Mouse (Mus musculus) limb, embryonic 13.5 days (tissue): ENCODE measurements at regions not wholly inside any gene's neighbourhood (a gene's known extent, or its start where the extent isn't known, plus 50 kb on each side); places are given as distances from the start of the nearest gene placed in this dataset.
A peak's percentile ranks its signal among the peaks of the same experiment; 100 is the strongest.

Experiments used
- ATAC-seq: fragments of 200-750 bp; cut with Nextera tagmentation; 2 replicates; pipeline ENCODE4 v1.8.0; 2017; ENCODE audit warnings: low read depth, moderate number of reproducible peaks, moderate TSS enrichment; ENCODE audit not compliant: low FRiP score
- H3K27ac ChIP-seq: fragments of 300-500 bp; sonication (generic); 2 replicates; pipeline ENCODE4 v1.5.1; 2015; ENCODE audit warnings: inconsistent platforms, mild to moderate bottlenecking, moderate library complexity
- H3K27me3 ChIP-seq: fragments of 300-500 bp; sonication (generic); 2 replicates; pipeline ENCODE4 v1.6.1; 2015; ENCODE audit warnings: mild to moderate bottlenecking, inconsistent platforms
- H3K36me3 ChIP-seq: fragments of 300-500 bp; sonication (generic); 2 replicates; pipeline ENCODE4 v1.6.1; 2015; ENCODE audit warnings: inconsistent platforms, mild to moderate bottlenecking, moderate library complexity
- H3K4me1 ChIP-seq: fragments of 300-500 bp; sonication (generic); 2 replicates; pipeline ENCODE4 v1.6.1; 2015; ENCODE audit warnings: inconsistent platforms
- H3K4me2 ChIP-seq: fragments of 300-500 bp; sonication (generic); replicated peaks from 2 replicates; pipeline ENCODE4 v1.6.1; 2015; ENCODE audit warnings: inconsistent platforms, mild to moderate bottlenecking, moderate library complexity
- H3K4me3 ChIP-seq: fragments of 300-500 bp; sonication (generic); 2 replicates; pipeline ENCODE4 v1.5.1; 2015; ENCODE audit warnings: moderate library complexity, mild to moderate bottlenecking, inconsistent platforms
- H3K9ac ChIP-seq: fragments of 300-500 bp; sonication (generic); 2 replicates; pipeline ENCODE4 v1.6.1; 2015; ENCODE audit warnings: mild to moderate bottlenecking, inconsistent platforms
- H3K9me3 ChIP-seq: fragments of 300-500 bp; sonication (generic); 2 replicates; pipeline ENCODE4 v1.6.1; 2016; ENCODE audit warnings: inconsistent platforms
- WGBS: fragments of 180-500 bp; shearing (Covaris S2); methylation state at CpG from one replicate; pipeline ENCODE4 v1.1.7; 2015; 5-methylcytosine and 5-hydroxymethylcytosine counted together

DNA sequence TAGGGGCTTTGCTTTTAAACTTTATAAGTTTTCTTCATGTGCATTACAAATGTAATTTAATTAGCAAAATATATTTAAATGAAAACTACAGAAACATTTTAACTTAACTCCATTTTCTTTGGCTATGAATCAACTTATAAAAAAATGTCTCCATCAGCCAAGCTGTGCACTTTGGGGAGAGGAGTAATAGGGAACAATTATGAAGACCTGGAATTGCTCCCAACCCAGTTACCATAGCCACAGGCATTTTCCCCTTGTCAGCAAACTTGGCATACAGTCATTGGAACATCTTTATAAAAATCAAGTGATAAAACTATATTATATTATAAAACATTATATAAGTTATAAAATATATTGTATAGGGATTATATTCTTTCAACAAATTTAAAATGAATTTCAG lies 65.0 kb downstream of the Atxn7l3b start:
- Histone ChIP-seq H3K36me3 (no peaks in the 10 kb centered on the region), H3K9me3 (no peaks in the 10 kb centered on the region), H3K27ac (no peak overlapping the region), H3K4me3 (no peak overlapping the region), H3K4me2 (no peak overlapping the region), H3K9ac (no peak overlapping the region), H3K4me1 (peaks cover 5% of the 10 kb centered on the region; the same call in 1 of the 2 replicates), H3K27me3 (no peaks in the 10 kb centered on the region)
- ATAC-seq, result peak; percentile 84; the same call in 1 of the 2 replicates

DNA sequence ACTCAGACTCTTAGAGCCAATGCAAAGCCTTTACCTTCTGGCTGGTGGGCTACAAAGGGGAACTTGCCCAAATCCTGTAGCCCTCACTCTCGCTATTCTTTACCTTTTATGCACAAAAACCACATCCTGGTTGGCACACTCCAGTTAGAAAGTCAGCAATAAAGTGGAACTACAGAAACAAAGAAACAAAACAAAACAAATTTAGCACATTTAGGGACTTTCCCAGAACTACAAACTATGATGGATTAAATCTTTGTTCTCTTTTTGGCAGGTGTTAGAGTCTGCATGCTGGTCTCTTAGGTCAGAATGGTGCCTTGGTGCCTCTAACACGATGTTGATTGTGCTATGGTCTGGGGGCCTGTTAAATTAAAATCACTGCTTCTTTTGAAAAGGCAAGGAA lies 65.4 kb downstream of the Atxn7l3b start:
- Histone ChIP-seq H3K4me1 (peaks cover 5% of the 10 kb centered on the region; the same call in 1 of the 2 replicates), H3K27me3 (no peaks in the 10 kb centered on the region), H3K9me3 (no peaks in the 10 kb centered on the region), H3K4me3 (no peak overlapping the region), H3K36me3 (no peaks in the 10 kb centered on the region), H3K9ac (no peak overlapping the region), H3K4me2 (no peak overlapping the region), H3K27ac (no peak overlapping the region)
- WGBS, result 25% methylated on average over 2 of the region's 2 CpGs
- ATAC-seq, result peak; percentile 86

- Histone ChIP-seq H3K4me1 (no peaks in the 10 kb centered on the region), H3K4me2 (no peak overlapping the region), H3K27me3 (no peaks in the 10 kb centered on the region), H3K27ac (no peak overlapping the region), H3K9me3 (0 out of 2 replicates have a peak, but pooled peaks cover 7% of the 10 kb centered on the region), H3K9ac (no peak overlapping the region), H3K36me3 (no peaks in the 10 kb centered on the region), H3K4me3 (no peak overlapping the region)
- no peak for ATAC-seq
- 73% methylated on average over 1 of the region's 1 CpGs for WGBS
Observed at GRCm38 (mm10) chr10:112851997-112852396, 76.8 kb downstream of the Atxn7l3b start.

DNA sequence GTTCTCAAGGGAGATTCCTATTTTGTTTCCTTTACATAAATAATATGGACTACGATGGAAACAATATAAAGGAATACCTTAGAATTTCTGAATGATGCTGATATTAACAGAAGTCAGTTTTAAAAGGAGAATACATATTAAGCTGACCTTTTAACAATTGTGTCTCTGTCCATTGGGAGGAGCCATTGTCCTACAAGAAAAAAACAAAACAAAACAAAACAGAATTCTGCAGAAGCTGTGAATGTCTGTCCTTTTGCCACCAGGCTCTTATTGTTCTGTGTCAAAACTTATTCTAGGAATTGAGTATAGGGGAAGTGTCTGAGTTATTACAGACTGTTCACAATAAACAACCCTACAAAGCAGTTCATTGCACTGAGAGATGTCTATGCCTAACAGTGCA lies 82.6 kb downstream of the Atxn7l3b start:
- no peak for ATAC-seq
- H3K27ac ChIP-seq, result no peak overlapping the region
- H3K9ac ChIP-seq, result no peak overlapping the region
- H3K4me1 ChIP-seq, result no peaks in the 10 kb centered on the region
- H3K4me3 ChIP-seq, result no peak overlapping the region
- H3K4me2 ChIP-seq, result no peak overlapping the region
- H3K9me3 ChIP-seq, result 0 out of 2 replicates have a peak, but pooled peaks cover 7% of the 10 kb centered on the region
- 74% methylated on average over 1 of the region's 1 CpGs for WGBS
- no peaks in the 10 kb centered on the region for H3K27me3 ChIP-seq
- H3K36me3 ChIP-seq, result no peaks in the 10 kb centered on the region

DNA sequence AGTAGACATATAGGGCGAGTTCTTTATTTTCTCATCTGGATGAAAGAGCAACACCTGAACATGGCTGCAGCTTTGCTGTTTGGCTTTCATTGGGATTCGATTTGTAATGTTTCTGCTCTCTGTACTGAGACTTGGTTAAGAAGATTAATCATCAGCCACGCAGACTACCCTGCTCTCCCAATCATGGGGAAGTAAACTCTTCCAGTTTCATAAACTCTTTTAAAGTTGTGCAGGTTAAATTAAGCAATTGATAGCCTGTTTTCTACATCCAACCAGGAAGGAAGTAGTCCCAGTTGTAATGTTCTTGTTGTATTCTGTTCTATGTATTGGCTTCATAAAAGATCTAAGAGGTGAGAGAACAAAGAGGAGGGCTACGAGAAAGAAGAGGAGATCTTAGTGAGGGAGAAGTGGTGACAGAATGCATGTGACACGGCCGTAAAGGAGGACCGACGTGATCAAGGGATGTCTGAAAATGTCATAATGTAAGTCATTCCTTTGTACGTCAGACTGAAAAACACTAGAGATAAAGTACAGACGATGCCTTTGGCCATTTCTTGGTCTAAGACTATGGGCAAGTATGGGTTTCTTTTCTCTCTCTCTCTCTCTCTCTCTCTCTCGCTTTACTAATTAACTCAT lies 91.3 kb downstream of the Atxn7l3b start:
- H3K4me1 ChIP-seq, result 0 out of 2 replicates have a peak, but pooled peaks cover 4% of the 10 kb centered on the region
- no peaks in the 10 kb centered on the region for H3K36me3 ChIP-seq
- no peak overlapping the region for H3K4me3 ChIP-seq
- WGBS, result 79% methylated on average over 11 of the region's 11 CpGs
- no peaks in the 10 kb centered on the region for H3K27me3 ChIP-seq
- no peak overlapping the region for H3K4me2 ChIP-seq
- H3K27ac ChIP-seq, result no peak overlapping the region
- H3K9ac ChIP-seq, result no peak overlapping the region
- no peaks in the 10 kb centered on the region for H3K9me3 ChIP-seq
- ATAC-seq, result no peak

GRCm38 (mm10) chr10:112835970-112836369 lies 92.8 kb downstream of the Atxn7l3b start:
- no peak overlapping the region for H3K4me3 ChIP-seq
- ATAC-seq, result no peak
- H3K4me1 ChIP-seq, result 0 out of 2 replicates have a peak, but pooled peaks cover 4% of the 10 kb centered on the region
- H3K9me3 ChIP-seq, result no peaks in the 10 kb centered on the region
- H3K4me2 ChIP-seq, result no peak overlapping the region
- WGBS, result 70% methylated on average over 9 of the region's 9 CpGs
- no peaks in the 10 kb centered on the region for H3K27me3 ChIP-seq
- no peak overlapping the region for H3K27ac ChIP-seq
- no peaks in the 10 kb centered on the region for H3K36me3 ChIP-seq
- H3K9ac ChIP-seq, result no peak overlapping the region

GRCm38 (mm10) chr10:112835508-112835907 lies 93.3 kb downstream of the Atxn7l3b start:
- 71% methylated on average over 8 of the region's 8 CpGs for WGBS
- H3K27ac ChIP-seq, result no peak overlapping the region

DNA sequence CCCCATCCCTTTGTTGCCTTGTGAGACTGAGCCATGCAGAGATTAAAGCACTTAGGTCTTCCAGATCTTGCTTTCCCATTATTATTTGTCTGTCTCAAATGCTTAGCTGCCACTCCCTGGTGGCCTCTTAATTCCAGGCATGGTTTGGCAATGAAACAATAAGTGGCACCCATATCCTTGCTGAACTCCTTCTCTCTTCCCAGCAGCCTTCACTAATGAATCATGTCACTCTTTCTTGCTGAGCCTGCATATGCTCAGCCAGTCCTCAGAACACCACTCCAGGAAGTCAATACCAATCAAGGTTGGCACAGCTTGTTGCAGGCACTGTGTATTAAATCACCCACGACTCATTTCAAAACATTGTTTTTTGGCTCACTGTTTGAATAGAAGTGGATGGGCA lies 118.6 kb downstream of the Atxn7l3b start:
- no peak overlapping the region for H3K4me2 ChIP-seq
- H3K4me3 ChIP-seq, result no peak overlapping the region
- no peak overlapping the region for H3K27ac ChIP-seq
- H3K27me3 ChIP-seq, result no peaks in the 10 kb centered on the region
- H3K9ac ChIP-seq, result no peak overlapping the region
- H3K9me3 ChIP-seq, result no peaks in the 10 kb centered on the region
- no peaks in the 10 kb centered on the region for H3K36me3 ChIP-seq
- WGBS, result 56% methylated on average over 1 of the region's 1 CpGs
- no peaks in the 10 kb centered on the region for H3K4me1 ChIP-seq
- ATAC-seq, result no peak

More at GRCm38 (mm10) chr10:112835508-112835907, 93.3 kb downstream of the Atxn7l3b start:
- Histone ChIP-seq H3K9ac (no peak overlapping the region), H3K4me2 (no peak overlapping the region), H3K4me1 (0 out of 2 replicates have a peak, but pooled peaks cover 4% of the 10 kb centered on the region), H3K9me3 (no peaks in the 10 kb centered on the region), H3K36me3 (no peaks in the 10 kb centered on the region), H3K27me3 (no peaks in the 10 kb centered on the region), H3K4me3 (no peak overlapping the region)
- no peak for ATAC-seq

DNA sequence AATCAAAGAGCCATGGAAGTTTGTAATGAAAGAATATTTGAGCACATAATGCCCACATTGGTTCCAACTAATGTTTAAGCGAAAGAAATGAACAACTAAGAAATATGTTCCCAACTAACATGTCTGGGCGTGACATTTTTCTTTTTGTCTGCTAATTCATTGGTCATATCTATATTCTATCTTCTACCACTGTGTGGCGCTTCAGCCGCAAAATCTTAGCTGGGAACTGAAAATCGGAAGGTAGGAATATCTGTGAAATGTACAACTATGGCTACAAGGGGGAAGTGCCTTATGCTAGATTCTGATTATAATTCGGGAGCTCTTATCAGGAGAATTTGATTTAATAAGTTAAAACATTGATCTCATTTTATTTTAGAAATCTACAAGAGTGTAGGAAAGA lies 125.2 kb downstream of the Atxn7l3b start:
- Histone ChIP-seq H3K9ac (no peak overlapping the region), H3K27me3 (peaks cover 11% of the 10 kb centered on the region), H3K4me3 (no peak overlapping the region), H3K9me3 (no peaks in the 10 kb centered on the region), H3K27ac (no peak overlapping the region), H3K36me3 (no peaks in the 10 kb centered on the region), H3K4me2 (no peak overlapping the region), H3K4me1 (no peaks in the 10 kb centered on the region)
- 50% methylated on average over 6 of the region's 6 CpGs for WGBS
- ATAC-seq, result no peak

GRCm38 (mm10) chr10:112801560-112801959 lies 127.2 kb downstream of the Atxn7l3b start:
- WGBS, result 9% methylated on average over 5 of the region's 5 CpGs
- Histone ChIP-seq H3K27me3 (peaks cover 11% of the 10 kb centered on the region), H3K36me3 (no peaks in the 10 kb centered on the region), H3K27ac (no peak overlapping the region), H3K4me2 (no peak overlapping the region), H3K9me3 (no peaks in the 10 kb centered on the region), H3K9ac (no peak overlapping the region), H3K4me1 (no peaks in the 10 kb centered on the region), H3K4me3 (no peak overlapping the region)
- 0 out of 2 replicates have a peak, but pooled peaks have one; percentile 54 for ATAC-seq

- ATAC-seq, result no peak
- H3K4me2 ChIP-seq, result no peak overlapping the region
- 63% methylated on average over 7 of the region's 7 CpGs for WGBS
Observed at GRCm38 (mm10) chr10:112798603-112799002, 130.2 kb downstream of the Atxn7l3b start.

GRCm38 (mm10) chr10:112798090-112798489 lies 130.7 kb downstream of the Atxn7l3b start:
- Histone ChIP-seq H3K36me3 (no peaks in the 10 kb centered on the region), H3K27ac (no peak overlapping the region), H3K4me2 (no peak overlapping the region), H3K4me1 (no peaks in the 10 kb centered on the region), H3K4me3 (no peak overlapping the region), H3K9ac (no peak overlapping the region), H3K9me3 (no peaks in the 10 kb centered on the region), H3K27me3 (peaks cover 8% of the 10 kb centered on the region)
- no peak for ATAC-seq
- 12% methylated on average over 4 of the region's 4 CpGs for WGBS

More at GRCm38 (mm10) chr10:112798603-112799002, 130.2 kb downstream of the Atxn7l3b start:
- H3K9me3 ChIP-seq, result no peaks in the 10 kb centered on the region
- H3K4me3 ChIP-seq, result no peak overlapping the region
- peaks cover 11% of the 10 kb centered on the region for H3K27me3 ChIP-seq
- no peaks in the 10 kb centered on the region for H3K4me1 ChIP-seq
- no peak overlapping the region for H3K9ac ChIP-seq
- no peak overlapping the region for H3K27ac ChIP-seq
- no peaks in the 10 kb centered on the region for H3K36me3 ChIP-seq

GRCm38 (mm10) chr10:112795938-112796337 lies 132.9 kb downstream of the Atxn7l3b start:
- no peak for ATAC-seq
- no peak overlapping the region for H3K27ac ChIP-seq
- no peaks in the 10 kb centered on the region for H3K4me1 ChIP-seq
- no peaks in the 10 kb centered on the region for H3K27me3 ChIP-seq
- no peak overlapping the region for H3K4me3 ChIP-seq
- WGBS, result 6% methylated on average over 1 of the region's 1 CpGs
- H3K9ac ChIP-seq, result no peak overlapping the region
- no peaks in the 10 kb centered on the region for H3K36me3 ChIP-seq
- no peaks in the 10 kb centered on the region for H3K9me3 ChIP-seq
- no peak overlapping the region for H3K4me2 ChIP-seq
